Comparison of ENCODE assay signal across 9 mouse cellular contexts in the genomic region with DNA sequence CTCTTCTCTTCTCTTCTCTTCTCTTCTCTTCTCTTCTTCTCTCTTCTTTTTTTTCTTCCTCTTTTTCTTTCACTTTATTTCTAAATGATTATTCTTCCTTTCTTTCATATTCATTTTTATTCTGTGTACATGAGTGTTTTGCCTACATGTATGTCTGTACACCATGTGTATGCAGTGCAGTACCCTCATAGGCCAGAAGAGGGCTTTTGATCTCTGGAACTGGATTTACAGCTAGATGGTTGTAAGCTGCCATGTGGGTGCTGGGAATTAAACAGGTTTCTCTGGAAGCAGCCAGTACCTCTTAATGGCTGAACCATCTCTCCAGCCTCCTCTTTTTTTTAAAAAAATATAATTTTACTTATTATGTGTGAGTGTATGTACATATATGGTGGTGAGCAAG. TPM values are rescaled to one million over a fixed set of nuclear protein-coding genes. Genes with fewer than 3 reads are reported as not detected.
DNase-seq lines count a peak whose midpoint lies in the region; ATAC-seq and TF ChIP-seq lines count a peak whose summit lies in the region.
"Had no signal": no experiment of that assay in that cellular context is flagged by ENCODE, and none has a peak within 500 bp of the region (broad histone marks: within the 10 kb centered on the region; RNA-seq: fewer than 3 reads in every experiment).

No protein-coding gene starts in this region.

- no peak for TF ChIP-seq EP300 in liver, postnatal 0 days (IDR thresholded peaks at IDR 0.05; ENCODE audit: low read depth)

- in situ Hi-C loops in ES-E14 (cut with MboI; ENCODE audit: low sequenced_read_pairs in 2 of 2, unreplicated experiment in 2 of 2) = no loop called here

- H3K27me3 ChIP-seq in kidney, embryonic 16.5 days (ENCODE audit: insufficient read depth, low read length) = no peaks in the 10 kb centered on the region
- no peaks in the 10 kb centered on the region for H3K27me3 ChIP-seq in liver, postnatal 0 days (ENCODE audit: insufficient read depth, low read length)
- H3K27me3 ChIP-seq: embryonic facial prominence, embryonic 15.5 days had no signal

- no peak overlapping the region for H3K4me3 ChIP-seq in kidney, embryonic 16.5 days (ENCODE audit: low read length)
- no peak overlapping the region for H3K4me3 ChIP-seq in ES-E14 (ENCODE audit: insufficient read depth in 1 of 2, low read depth in 1 of 2, low read length in 2 of 2, poor library complexity in 1 of 2, severe bottlenecking in 1 of 2)
- H3K4me3 ChIP-seq in liver, postnatal 0 days (ENCODE audit: low read depth, low read length) = no peak overlapping the region
- H3K4me3 ChIP-seq: embryonic facial prominence, embryonic 15.5 days had no signal

- TF ChIP-seq CTCF in liver, postnatal 0 days (IDR thresholded peaks at IDR 0.05; ENCODE audit: low read depth) = peak; percentile 74

- H3K4me1 ChIP-seq in kidney, embryonic 16.5 days (ENCODE audit: insufficient read depth, low read length) = peaks cover 16% of the 10 kb centered on the region
- H3K4me1 ChIP-seq in ES-E14 (ENCODE audit: control insufficient read depth in 2 of 2, insufficient read depth in 2 of 2, low read length in 2 of 2, poor library complexity in 1 of 2) = peaks cover 0 to 6% of the 10 kb centered on the region in 2 experiments; a peak in 2 of 4 replicates
- peaks cover 13% of the 10 kb centered on the region; the same call in 1 of the 2 replicates for H3K4me1 ChIP-seq in liver, postnatal 0 days (ENCODE audit: insufficient read depth)

- H3K9ac ChIP-seq in kidney, embryonic 16.5 days (replicated peaks; ENCODE audit: low read length) = no peak overlapping the region
- no peak overlapping the region for H3K9ac ChIP-seq in ES-E14 (ENCODE audit: insufficient read depth, low read depth, low read length, poor library complexity, severe bottlenecking)
- no peak overlapping the region for H3K9ac ChIP-seq in liver, postnatal 0 days (replicated peaks)
- H3K9ac ChIP-seq: embryonic facial prominence, embryonic 15.5 days had no signal

- H3K27ac ChIP-seq in kidney, embryonic 16.5 days (ENCODE audit: low read length) = no peak overlapping the region
- H3K27ac ChIP-seq in ES-E14 (ENCODE audit: insufficient read depth, low read depth, low read length, poor library complexity, severe bottlenecking) = no peak overlapping the region
- no peak overlapping the region for H3K27ac ChIP-seq in liver, postnatal 0 days (ENCODE audit: low read depth)
- H3K27ac ChIP-seq: embryonic facial prominence, embryonic 15.5 days had no signal

- H3K9me3 ChIP-seq in kidney, embryonic 16.5 days (ENCODE audit: low read length) = no peaks in the 10 kb centered on the region
- H3K9me3 ChIP-seq in ES-E14 (ENCODE audit: control insufficient read depth, insufficient read depth, low read depth, low read length) = no peaks in the 10 kb centered on the region
- no peaks in the 10 kb centered on the region for H3K9me3 ChIP-seq in liver, postnatal 0 days (ENCODE audit: low read length)
- H3K9me3 ChIP-seq: embryonic facial prominence, embryonic 15.5 days had no signal

- no peaks in the 10 kb centered on the region for H3K36me3 ChIP-seq in kidney, embryonic 16.5 days (ENCODE audit: insufficient read depth, low read length)
- no peaks in the 10 kb centered on the region for H3K36me3 ChIP-seq in ES-E14 (ENCODE audit: control insufficient read depth, insufficient read depth, low read length, poor library complexity, severe bottlenecking)
- H3K36me3 ChIP-seq in liver, postnatal 0 days (replicated peaks; ENCODE audit: insufficient read depth, low read length) = no peaks in the 10 kb centered on the region
- H3K36me3 ChIP-seq: embryonic facial prominence, embryonic 15.5 days had no signal

- DNase-seq in kidney, adult 9 months = peak; percentile 49
- peak; percentile 73 for DNase-seq in ES-E14 (ENCODE audit: low read depth, low spot score)
- peak; percentile 64 for DNase-seq in c-Kit-negative CD71-positive TER-119-positive erythroid progenitor cells, embryonic 14.5 days (ENCODE audit: low read depth, low spot score)
- DNase-seq in liver, postnatal 0 days = peak; percentile 65
- peak; percentile 67 for DNase-seq in thymus, postnatal 25 days
- DNase-seq in right cerebral cortex, postnatal 36 days (ENCODE audit: low spot score in 2 of 2) = no peak

- no peak overlapping the region for H3K4me2 ChIP-seq in kidney, embryonic 16.5 days (replicated peaks; ENCODE audit: low read depth, low read length)
- H3K4me2 ChIP-seq in liver, postnatal 0 days (ENCODE audit: low read depth, low read length) = no peak overlapping the region
- H3K4me2 ChIP-seq: embryonic facial prominence, embryonic 15.5 days had no signal

- no peak for ATAC-seq in kidney, embryonic 16.5 days (ENCODE audit: low FRiP score, low TSS enrichment)
- ATAC-seq in liver, postnatal 0 days = no peak
- ATAC-seq in erythroid progenitor cell, adult 5-6 weeks (replicated peaks; ENCODE audit: low FRiP score, poor library complexity, severe bottlenecking) = no peak

TF ChIP-seq in ES-E14, 5 proteins besides CTCF, POLR2A, EP300 and RAD21:
- TF ChIP-seq CHD2 (IDR thresholded peaks at IDR 0.05; ENCODE audit: low read depth, low read length) (no peak), ZNF384 (IDR thresholded peaks at IDR 0.05; ENCODE audit: low read depth, low read length) (no peak), HCFC1 (IDR thresholded peaks at IDR 0.05; ENCODE audit: borderline replicate concordance, insufficient read depth, low read length) (no peak), ZC3H11A (IDR thresholded peaks at IDR 0.05; ENCODE audit: borderline replicate concordance, low read depth, low read length) (no peak), MAFK (IDR thresholded peaks at IDR 0.05; ENCODE audit: insufficient read depth, low read depth, low read length) (no peak)

RNA-seq across cellular contexts. Expression of gene Ccdc171, which starts 2.6 kb away (rescaled TPM):
- 3.7 and 4.3 TPM in 2 replicates for polyA plus RNA-seq in kidney, embryonic 16.5 days (2015; fragmentation: Nextera tagmentation; extraction: Ambion mirVana)
- 3.5 and 5.8 TPM in 2 replicates for total RNA-seq in ES-E14 (2012; rRNA removed)
- 0.47 and 0.60 TPM in 2 replicates for polyA plus RNA-seq in liver, postnatal 0 days (2015; fragmentation: Nextera tagmentation; extraction: Ambion mirVana)
- total RNA-seq in erythroid progenitor cell, adult 5-6 weeks (2015; ENCODE audit: low replicate concordance) = 2.5 and 12.6 TPM in 2 replicates
- 4.9 and 8.0 TPM in 2 replicates for total RNA-seq in erythroid progenitor cell, adult 5-6 weeks (2017; ENCODE audit: low replicate concordance)

RNA-seq across cellular contexts. Expression of gene Psip1, which starts 41.7 kb away (rescaled TPM):
- polyA plus RNA-seq in kidney, embryonic 16.5 days (2015; fragmentation: Nextera tagmentation; extraction: Ambion mirVana) = 109 and 128 TPM in 2 replicates
- total RNA-seq in ES-E14 (2012; rRNA removed) = 86.0 and 90.5 TPM in 2 replicates
- 29.9 and 30.1 TPM in 2 replicates for polyA plus RNA-seq in liver, postnatal 0 days (2015; fragmentation: Nextera tagmentation; extraction: Ambion mirVana)
- total RNA-seq in erythroid progenitor cell, adult 5-6 weeks (2015; ENCODE audit: low replicate concordance) = 223 and 246 TPM in 2 replicates
- 217 and 225 TPM in 2 replicates for total RNA-seq in erythroid progenitor cell, adult 5-6 weeks (2017; ENCODE audit: low replicate concordance)

Comparison
In these comparisons a context has a peak if more than half of its experiments do, and no peak if none do; other contexts are left out.
1. DNase-seq: peak in kidney, adult 9 months (single experiment), ES-E14 (single experiment), c-Kit-negative CD71-positive TER-119-positive erythroid progenitor cells, embryonic 14.5 days (single experiment), liver, postnatal 0 days (single experiment) and thymus, postnatal 25 days (single experiment); none in right cerebral cortex, postnatal 36 days (0 of 2).